Mouse (Mus musculus) olfactory bulb, adult 2 months (tissue): Measurements from ENCODE around the gene Asgr1. TPM values are rescaled to one million over a fixed set of nuclear protein-coding genes. Genes with fewer than 3 reads are reported as not detected.

Experiments used
- H3K27ac ChIP-seq: fragments of 200-500 bp; 2 replicates; pipeline ENCODE4 v1.5.1; 2012; ENCODE audit warnings: low read depth, low read length; ENCODE audit not compliant: insufficient read depth
- H3K4me1 ChIP-seq: fragments of 200-500 bp; 2 replicates; pipeline ENCODE4 v1.6.1; 2012; ENCODE audit warnings: low read length; ENCODE audit not compliant: control insufficient read depth, insufficient read depth
- H3K4me3 ChIP-seq: fragments of 200-500 bp; 2 replicates; pipeline ENCODE4 v1.5.1; 2012; ENCODE audit warnings: mild to moderate bottlenecking, low read depth, low read length, moderate library complexity; ENCODE audit not compliant: insufficient read depth
- CTCF ChIP-seq: fragments of 200-500 bp; IDR thresholded peaks from 2 replicates; pipeline ENCODE4 v1.5.1; 2012; ENCODE audit warnings: low read depth, mild to moderate bottlenecking, low read length, moderate library complexity; ENCODE audit not compliant: insufficient read depth
- POLR2A ChIP-seq: fragments of 200-500 bp; IDR thresholded peaks from 2 replicates; pipeline ENCODE4 v1.6.1; 2012; ENCODE audit warnings: mild to moderate bottlenecking, low read depth, low read length, moderate library complexity; ENCODE audit not compliant: insufficient read depth
- WGBS: fragments of 180-500 bp; shearing (Covaris S2); methylation state at CpG from one replicate; pipeline ENCODE4 v1.1.7; 2018; 5-methylcytosine and 5-hydroxymethylcytosine counted together
- polyA plus RNA-seq: library from polyadenylated mRNA; stranded (reverse); fragments of >200 nt; gene quantifications from 2 replicates; pipeline ENCODE4 v1.2.4, GENCODE M21; 2012; ENCODE audit warnings: low replicate concordance; ENCODE audit not compliant: missing spikeins, insufficient read depth, insufficient read length

Asgr1 gene
- polyA plus RNA-seq, 1 experiment = not detected

GRCm38 (mm10) chr11:70021264-70022132 is 32.4 kb upstream of the Asgr1 start:
- Histone ChIP-seq H3K4me3 (peak overlapping the region; percentile 56), H3K27ac (peak overlapping the region; percentile 43), H3K4me1 (peaks cover 30% of the 10 kb centered on the region)
- TF ChIP-seq POLR2A (no peak), CTCF (no peak)
- WGBS = under 1% methylated on average over 40 of the region's 40 CpGs

- H3K4me3 ChIP-seq = peak overlapping the region; percentile 37
- peak overlapping the region; percentile 31; the same call in 1 of the 2 replicates for H3K27ac ChIP-seq
- 2% methylated on average over 29 of the region's 29 CpGs for WGBS
- peaks cover 44% of the 10 kb centered on the region for H3K4me1 ChIP-seq
- TF ChIP-seq POLR2A (no peak), CTCF (no peak)
Measured at GRCm38 (mm10) chr11:70023481-70024150, 30.3 kb upstream of the Asgr1 start.

- Histone ChIP-seq H3K4me3 (peak overlapping the region; percentile 37), H3K27ac (peak overlapping the region; percentile 68), H3K4me1 (peaks cover 48% of the 10 kb centered on the region)
- WGBS = 9% methylated on average over 6 of the region's 6 CpGs
- TF ChIP-seq CTCF (no peak), POLR2A (no peak)
Measured at GRCm38 (mm10) chr11:70024151-70024514, 29.8 kb upstream of the Asgr1 start.

- peak overlapping the region; percentile 34 for H3K4me3 ChIP-seq
- WGBS = 5% methylated on average over 19 of the region's 19 CpGs
- TF ChIP-seq CTCF (no peak), POLR2A (no peak)
- H3K4me1 ChIP-seq = peaks cover 59% of the 10 kb centered on the region
- peak overlapping the region; percentile 65 for H3K27ac ChIP-seq
Measured at GRCm38 (mm10) chr11:70026689-70027088, 27.2 kb upstream of the Asgr1 start.

- Histone ChIP-seq H3K4me3 (peak overlapping the region; percentile 34), H3K4me1 (peaks cover 58% of the 10 kb centered on the region), H3K27ac (peak overlapping the region; percentile 43)
- TF ChIP-seq POLR2A = no peak
- TF ChIP-seq CTCF = no peak
- WGBS = 14% methylated on average over 9 of the region's 9 CpGs
Measured at GRCm38 (mm10) chr11:70027397-70027796, 26.5 kb upstream of the Asgr1 start.

GRCm38 (mm10) chr11:70028401-70029129 is 25.3 kb upstream of the Asgr1 start:
- peaks cover 58% of the 10 kb centered on the region for H3K4me1 ChIP-seq
- H3K4me3 ChIP-seq = peak overlapping the region; percentile 44
- TF ChIP-seq CTCF (no peak), POLR2A (no peak)
- 16% methylated on average over 12 of the region's 12 CpGs for WGBS
- peak overlapping the region; percentile 87 for H3K27ac ChIP-seq

- peak overlapping the region; percentile 87 for H3K27ac ChIP-seq
- peaks cover 54% of the 10 kb centered on the region for H3K4me1 ChIP-seq
- peak overlapping the region; percentile 44 for H3K4me3 ChIP-seq
- no peak for TF ChIP-seq POLR2A
- TF ChIP-seq CTCF = no peak
- WGBS = 1% methylated on average over 20 of the region's 20 CpGs
Measured at GRCm38 (mm10) chr11:70029130-70029801, 24.6 kb upstream of the Asgr1 start.

GRCm38 (mm10) chr11:70029829-70030550 is 23.9 kb upstream of the Asgr1 start:
- WGBS = 23% methylated on average over 11 of the region's 11 CpGs
- TF ChIP-seq POLR2A (no peak), CTCF (no peak)
- Histone ChIP-seq H3K4me1 (peaks cover 49% of the 10 kb centered on the region), H3K27ac (peak overlapping the region; percentile 53; the same call in 1 of the 2 replicates), H3K4me3 (peak overlapping the region; percentile 44)
